Mouse (Mus musculus) bone marrow macrophage, adult 2 months (primary cell): Measurements from ENCODE around the gene Hdac1.

Source experiments
- CTCF ChIP-seq: IDR thresholded peaks from 2 replicates; pipeline ENCODE4 v1.5.1; 2012; ENCODE audit warnings: low read depth, mild to moderate bottlenecking, low read length, moderate library complexity
- POLR2A ChIP-seq: IDR thresholded peaks from 2 replicates; pipeline ENCODE4 v1.6.1; 2012; ENCODE audit warnings: mild to moderate bottlenecking, low read depth, low read length, borderline replicate concordance

- no peak for TF ChIP-seq CTCF
- no peak for TF ChIP-seq POLR2A
Observed at GRCm38 (mm10) chr4:129509650-129510049, 32.9 kb downstream of the Hdac1 start.
